Mouse (Mus musculus): ENCODE results near the gene Tsen54. TPM values are rescaled to one million over a fixed set of nuclear protein-coding genes. Genes with fewer than 3 reads are reported as not detected.

The Tsen54 gene
- polyA plus RNA-seq, 1 experiment from 2014 or later, result 18.2 TPM

- WGBS, result 73% methylated on average over 9 of the region's 9 CpGs
- H3K27ac ChIP-seq (ENCODE audit: low read length), result 0 out of 2 replicates have a peak overlapping the region, but pooled peaks have one; percentile 14
Measured at GRCm38 (mm10) chr11:115797665-115798064, 16.9 kb upstream of the Tsen54 start.

DNA sequence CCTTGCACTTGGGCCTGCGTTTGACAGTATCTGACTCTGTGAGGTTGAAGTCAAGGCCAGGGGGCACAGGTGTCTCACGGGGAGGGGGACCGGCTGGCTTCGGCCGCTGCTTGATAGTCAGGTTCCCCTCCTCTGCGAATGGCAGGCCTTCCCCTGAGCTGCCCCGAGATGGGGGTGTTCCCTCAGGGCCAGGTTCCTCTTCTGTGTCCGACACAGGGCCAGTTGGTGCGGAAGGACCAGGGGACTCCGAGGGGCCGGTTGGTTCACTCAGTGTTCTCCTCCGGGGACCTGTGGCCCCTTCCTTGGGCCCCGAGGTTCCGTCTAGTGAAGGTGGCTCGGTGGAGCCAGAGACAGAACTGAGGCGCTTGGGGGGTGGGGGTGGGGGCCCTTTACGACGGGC, 13.5 kb upstream of the Tsen54 start:
- ATAC-seq (no peak), DNase-seq (ENCODE audit: low spot score) (no peak)
- H3K36me3 ChIP-seq (ENCODE audit: insufficient read depth, low read length), result peaks cover 42% of the 10 kb centered on the region
- no peaks in the 10 kb centered on the region for H3K4me1 ChIP-seq (ENCODE audit: insufficient read depth, low read depth, low read length)
- H3K9me3 ChIP-seq (ENCODE audit: low read length), result no peaks in the 10 kb centered on the region
- no peak overlapping the region for H3K27ac ChIP-seq (ENCODE audit: low read length)
- H3K4me2 ChIP-seq (replicated peaks; ENCODE audit: low read depth, low read length), result no peak overlapping the region
- 88% methylated on average over 16 of the region's 18 CpGs for WGBS
- no peak overlapping the region for H3K4me3 ChIP-seq (ENCODE audit: low read depth, low read length)
- TF ChIP-seq EP300 (IDR thresholded peaks at IDR 0.05) (no peak), CTCF (IDR thresholded peaks at IDR 0.05) (no peak)
- no peak overlapping the region for H3K9ac ChIP-seq (replicated peaks; ENCODE audit: low read depth)
- H3K27me3 ChIP-seq (replicated peaks; ENCODE audit: insufficient read depth, low read length), result no peaks in the 10 kb centered on the region

More at GRCm38 (mm10) chr11:115797665-115798064, 16.9 kb upstream of the Tsen54 start:
- DNase-seq (ENCODE audit: low spot score), result no peak
- no peaks in the 10 kb centered on the region for H3K4me1 ChIP-seq (ENCODE audit: insufficient read depth, low read depth, low read length)
- no peak overlapping the region for H3K9ac ChIP-seq (replicated peaks; ENCODE audit: low read depth)
- H3K9me3 ChIP-seq (ENCODE audit: low read length), result no peaks in the 10 kb centered on the region
- peaks cover 51% of the 10 kb centered on the region for H3K36me3 ChIP-seq (ENCODE audit: insufficient read depth, low read length)
- no peak for TF ChIP-seq CTCF (IDR thresholded peaks at IDR 0.05)
- TF ChIP-seq EP300 (IDR thresholded peaks at IDR 0.05), result no peak
- no peak for ATAC-seq
- H3K27me3 ChIP-seq (replicated peaks; ENCODE audit: insufficient read depth, low read length), result no peaks in the 10 kb centered on the region
- no peak overlapping the region for H3K4me2 ChIP-seq (replicated peaks; ENCODE audit: low read depth, low read length)
- no peak overlapping the region for H3K4me3 ChIP-seq (ENCODE audit: low read depth, low read length)

DNA sequence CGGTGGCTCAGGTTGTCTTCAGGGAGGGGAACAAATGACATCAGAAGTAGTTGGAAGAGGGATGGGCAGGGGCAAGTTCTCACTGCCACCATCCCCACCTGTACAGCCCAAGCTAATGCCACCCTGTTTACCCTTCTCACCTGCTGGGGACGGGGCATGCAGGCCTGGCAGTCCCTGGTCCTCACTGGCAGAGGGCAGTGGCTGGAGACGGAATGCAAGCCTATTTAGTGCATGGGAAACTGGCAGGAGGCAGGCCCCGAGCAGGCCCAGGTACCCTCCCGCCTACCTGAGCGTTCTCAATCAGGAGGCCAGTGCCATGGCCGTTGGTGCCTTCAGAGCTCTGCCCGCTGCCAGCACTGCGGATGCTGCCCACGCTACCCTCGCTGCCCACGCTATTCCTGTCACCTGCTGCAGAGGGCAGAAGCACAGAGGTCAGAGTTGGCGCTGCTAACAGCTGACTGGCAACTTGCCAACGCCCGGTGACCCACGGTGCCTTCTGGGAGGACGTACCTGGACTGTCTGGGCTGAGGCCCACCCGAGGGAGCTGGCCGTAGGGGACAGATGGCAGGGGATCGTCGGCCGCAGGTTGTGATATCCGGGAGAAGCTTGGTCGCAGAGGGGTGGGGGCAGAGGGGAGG, 11.3 kb upstream of the Tsen54 start:
- H3K27ac ChIP-seq (ENCODE audit: low read length), result no peak overlapping the region
- H3K4me2 ChIP-seq (replicated peaks; ENCODE audit: low read depth, low read length), result no peak overlapping the region
- peaks cover 30% of the 10 kb centered on the region for H3K36me3 ChIP-seq (ENCODE audit: insufficient read depth, low read length)
- peaks cover 9% of the 10 kb centered on the region; the same call in 1 of the 2 replicates for H3K4me1 ChIP-seq (ENCODE audit: insufficient read depth, low read depth, low read length)
- no peak overlapping the region for H3K4me3 ChIP-seq (ENCODE audit: low read depth, low read length)
- no peaks in the 10 kb centered on the region for H3K27me3 ChIP-seq (replicated peaks; ENCODE audit: insufficient read depth, low read length)
- no peak overlapping the region for H3K9ac ChIP-seq (replicated peaks; ENCODE audit: low read depth)
- no peaks in the 10 kb centered on the region for H3K9me3 ChIP-seq (ENCODE audit: low read length)
- no peak for TF ChIP-seq EP300 (IDR thresholded peaks at IDR 0.05)
- TF ChIP-seq CTCF (IDR thresholded peaks at IDR 0.05), result no peak
- WGBS, result 86% methylated on average over 23 of the region's 24 CpGs
- DNase-seq (ENCODE audit: low spot score), result no peak
- no peak for ATAC-seq

GRCm38 (mm10) chr11:115805005-115805404, 9.5 kb upstream of the Tsen54 start:
- 92% methylated on average over 7 of the region's 7 CpGs for WGBS
- Histone ChIP-seq H3K9me3 (ENCODE audit: low read length) (no peaks in the 10 kb centered on the region), H3K36me3 (ENCODE audit: insufficient read depth, low read length) (peaks cover 24% of the 10 kb centered on the region), H3K4me2 (replicated peaks; ENCODE audit: low read depth, low read length) (no peak overlapping the region), H3K9ac (replicated peaks; ENCODE audit: low read depth) (no peak overlapping the region), H3K27me3 (replicated peaks; ENCODE audit: insufficient read depth, low read length) (no peaks in the 10 kb centered on the region), H3K4me1 (ENCODE audit: insufficient read depth, low read depth, low read length) (peaks cover 17% of the 10 kb centered on the region; the same call in 1 of the 2 replicates), H3K4me3 (ENCODE audit: low read depth, low read length) (no peak overlapping the region), H3K27ac (ENCODE audit: low read length) (no peak overlapping the region)
- TF ChIP-seq EP300 (IDR thresholded peaks at IDR 0.05) (no peak), CTCF (IDR thresholded peaks at IDR 0.05) (no peak)
- ATAC-seq (no peak), DNase-seq (ENCODE audit: low spot score) (no peak)

- H3K9ac ChIP-seq (replicated peaks; ENCODE audit: low read depth), result no peak overlapping the region
- ATAC-seq (no peak), DNase-seq (ENCODE audit: low spot score) (peak; percentile 31)
- H3K4me3 ChIP-seq (ENCODE audit: low read depth, low read length), result no peak overlapping the region
- no peaks in the 10 kb centered on the region for H3K9me3 ChIP-seq (ENCODE audit: low read length)
- 63% methylated on average over 10 of the region's 10 CpGs for WGBS
- H3K4me2 ChIP-seq (replicated peaks; ENCODE audit: low read depth, low read length), result no peak overlapping the region
- peaks cover 21% of the 10 kb centered on the region for H3K36me3 ChIP-seq (ENCODE audit: insufficient read depth, low read length)
- H3K27me3 ChIP-seq (replicated peaks; ENCODE audit: insufficient read depth, low read length), result no peaks in the 10 kb centered on the region
- no peak overlapping the region for H3K27ac ChIP-seq (ENCODE audit: low read length)
- H3K4me1 ChIP-seq (ENCODE audit: insufficient read depth, low read depth, low read length), result peaks cover 20% of the 10 kb centered on the region; the same call in 1 of the 2 replicates
- TF ChIP-seq EP300 (IDR thresholded peaks at IDR 0.05) (no peak), CTCF (IDR thresholded peaks at IDR 0.05) (no peak)
Measured at GRCm38 (mm10) chr11:115806154-115806553, 8.4 kb upstream of the Tsen54 start.

GRCm38 (mm10) chr11:115807306-115807705, 7.2 kb upstream of the Tsen54 start:
- TF ChIP-seq CTCF (IDR thresholded peaks at IDR 0.05) (no peak), EP300 (IDR thresholded peaks at IDR 0.05) (no peak)
- no peak overlapping the region for H3K4me2 ChIP-seq (replicated peaks; ENCODE audit: low read depth, low read length)
- H3K9me3 ChIP-seq (ENCODE audit: low read length), result no peaks in the 10 kb centered on the region
- H3K27me3 ChIP-seq (replicated peaks; ENCODE audit: insufficient read depth, low read length), result no peaks in the 10 kb centered on the region
- H3K4me1 ChIP-seq (ENCODE audit: insufficient read depth, low read depth, low read length), result peaks cover 26% of the 10 kb centered on the region; the same call in 1 of the 2 replicates
- 85% methylated on average over 6 of the region's 6 CpGs for WGBS
- ATAC-seq (no peak), DNase-seq (ENCODE audit: low spot score) (no peak)
- H3K27ac ChIP-seq (ENCODE audit: low read length), result no peak overlapping the region
- no peak overlapping the region for H3K4me3 ChIP-seq (ENCODE audit: low read depth, low read length)
- H3K36me3 ChIP-seq (ENCODE audit: insufficient read depth, low read length), result peaks cover 14% of the 10 kb centered on the region; the same call in 1 of the 2 replicates
- no peak overlapping the region for H3K9ac ChIP-seq (replicated peaks; ENCODE audit: low read depth)

Measured in lung, postnatal 0 days (tissue).